Mouse (Mus musculus): Measurements from ENCODE around the gene Cd5.

Cd5 gene

DNA sequence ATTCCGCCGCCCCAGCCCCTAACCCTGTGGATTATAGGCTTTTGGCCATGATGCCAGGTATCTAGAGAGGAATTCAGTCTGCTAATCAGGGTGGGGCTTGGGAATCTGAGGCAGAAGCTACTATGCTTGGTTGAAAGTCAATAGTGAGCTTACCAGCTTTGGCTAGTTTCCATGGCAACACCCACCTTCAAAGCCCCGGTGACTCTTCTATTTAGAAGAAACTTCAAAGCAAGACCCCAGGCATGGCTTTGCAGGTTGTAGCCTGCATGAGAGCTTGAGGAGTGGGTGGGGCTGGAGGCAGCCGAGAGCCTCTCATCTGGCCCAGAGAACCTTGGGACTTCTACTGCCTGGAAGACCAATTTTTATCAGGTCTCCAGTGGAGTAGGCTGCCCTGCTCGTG is 15.2 kb downstream of the Cd5 start:
- no peak for DNase-seq

DNA sequence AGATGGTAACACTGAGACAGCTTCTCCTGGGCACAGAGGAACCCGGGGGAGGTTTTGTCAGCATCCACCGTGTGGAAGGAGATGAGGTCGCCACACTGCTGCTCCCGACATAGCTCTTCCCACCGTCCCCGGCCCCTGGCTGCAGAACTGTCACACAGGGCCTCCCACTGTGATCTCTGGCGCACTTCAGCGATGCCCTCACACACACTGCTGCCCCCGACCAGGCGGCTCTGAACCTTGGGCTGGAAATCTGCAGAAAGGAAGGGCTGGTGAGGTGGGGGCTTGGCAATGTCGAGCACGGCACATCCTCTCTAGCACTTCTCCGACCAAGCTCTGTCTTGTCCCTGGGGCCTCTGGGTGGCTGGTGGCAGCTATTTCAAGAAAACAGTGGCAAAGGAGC is 15.7 kb downstream of the Cd5 start:
- no peak for DNase-seq

DNA sequence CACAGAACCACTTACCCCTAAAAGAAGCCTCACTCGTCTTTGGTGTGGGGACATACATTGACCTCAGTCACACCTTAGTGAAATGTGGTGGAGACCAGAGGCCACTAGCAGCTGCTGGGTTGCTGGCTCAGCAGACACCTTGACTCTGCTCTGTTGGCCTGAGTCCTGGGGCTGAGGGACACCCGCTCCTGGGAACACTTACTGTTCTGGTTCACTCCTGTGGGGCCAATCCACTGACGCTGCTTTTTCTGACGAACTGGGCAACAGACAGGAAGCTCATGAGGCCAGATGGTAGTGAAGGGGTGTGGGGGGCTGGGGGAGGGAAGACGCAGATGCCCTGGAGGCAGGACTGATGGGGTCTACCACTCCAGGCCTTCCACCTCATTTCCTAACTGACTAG is 17.7 kb downstream of the Cd5 start:
- DNase-seq: no peak

DNA sequence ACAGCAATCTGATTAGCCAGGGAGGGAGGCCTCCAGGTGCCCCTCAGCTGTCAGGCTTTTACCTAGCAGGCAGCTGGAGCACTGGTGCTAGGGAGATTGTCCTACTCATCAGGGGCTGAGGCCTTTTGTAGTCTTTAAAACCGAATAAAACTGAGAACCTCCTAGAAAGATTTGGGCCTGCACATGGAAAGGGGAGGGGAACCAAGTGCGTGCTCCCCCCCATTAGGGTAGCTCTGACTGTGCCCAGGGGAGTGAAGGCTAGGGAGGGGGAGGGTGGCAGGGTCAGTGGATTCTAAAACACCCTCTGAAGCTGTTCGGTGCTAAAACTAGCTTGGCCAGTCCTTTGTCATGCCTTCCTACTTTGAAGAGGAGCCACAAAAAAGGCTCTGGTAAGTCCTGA is 18.3 kb downstream of the Cd5 start:
- DNase-seq: no peak

DNA sequence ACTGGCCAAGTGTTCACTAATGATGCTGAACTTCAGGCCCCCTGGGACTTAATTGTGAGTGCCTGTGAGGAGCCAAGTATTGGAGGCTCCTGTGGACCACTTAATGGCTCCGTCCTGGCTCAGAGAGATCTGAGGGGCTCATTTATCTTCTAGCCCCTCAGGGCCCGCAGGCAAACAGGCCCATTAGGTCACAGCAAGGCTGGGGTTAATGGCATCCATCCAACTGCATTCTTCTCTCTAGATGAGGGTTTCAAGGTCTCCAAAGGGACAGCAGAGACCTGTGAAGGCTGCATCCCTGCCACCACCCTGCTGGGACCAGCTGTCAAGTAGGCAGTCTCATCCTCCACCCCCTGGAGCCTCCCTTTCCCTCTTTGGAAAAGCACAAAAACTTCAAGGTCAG is 19.1 kb downstream of the Cd5 start:
- peak; percentile 79 for DNase-seq

DNA sequence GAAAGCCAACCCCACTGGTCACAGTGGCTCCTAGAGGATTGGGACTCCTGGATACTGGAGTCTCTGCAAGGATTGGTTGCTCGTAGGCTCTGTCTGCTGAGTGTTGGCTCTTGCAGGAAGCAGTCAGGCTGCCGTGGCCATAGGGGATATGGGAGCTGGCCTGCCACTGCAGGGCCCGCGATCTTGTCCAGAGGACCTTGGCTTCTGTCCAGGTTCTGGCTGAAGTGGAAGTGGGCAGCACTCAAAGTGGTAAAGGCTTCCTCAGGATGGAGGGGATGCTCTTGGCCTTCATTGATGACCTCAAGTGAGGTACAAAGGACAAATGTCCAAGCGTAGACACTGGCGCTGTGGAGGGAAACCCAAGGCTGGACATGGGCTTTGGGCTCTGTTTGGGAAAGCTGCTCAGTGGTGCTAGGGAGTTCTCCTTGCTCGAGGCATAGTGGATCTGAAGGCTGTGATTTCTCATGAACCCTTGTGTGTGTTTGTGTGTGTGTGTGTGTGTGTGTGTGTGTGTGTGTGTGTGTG is 20.5 kb downstream of the Cd5 start:
- no peak for DNase-seq

DNA sequence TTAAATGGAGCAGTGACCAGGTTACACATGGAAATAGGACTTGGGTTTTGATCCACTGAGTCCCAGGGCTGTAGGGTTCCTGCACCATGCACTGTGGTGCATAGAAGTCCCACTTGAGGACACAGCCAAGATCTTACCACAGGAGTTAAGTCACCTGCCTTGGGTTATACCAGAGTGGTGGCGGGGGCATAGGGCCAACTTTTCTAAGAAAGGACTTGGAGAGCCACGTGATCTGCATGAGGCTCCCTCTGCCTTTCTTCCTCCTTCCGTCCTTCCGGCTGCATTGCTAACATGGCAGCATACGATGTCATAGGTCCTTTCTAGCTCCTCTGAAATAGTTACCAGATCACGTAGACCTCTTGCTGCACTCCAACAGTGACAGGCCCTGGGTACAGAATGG is 23.3 kb downstream of the Cd5 start:
- no peak for DNase-seq

DNA sequence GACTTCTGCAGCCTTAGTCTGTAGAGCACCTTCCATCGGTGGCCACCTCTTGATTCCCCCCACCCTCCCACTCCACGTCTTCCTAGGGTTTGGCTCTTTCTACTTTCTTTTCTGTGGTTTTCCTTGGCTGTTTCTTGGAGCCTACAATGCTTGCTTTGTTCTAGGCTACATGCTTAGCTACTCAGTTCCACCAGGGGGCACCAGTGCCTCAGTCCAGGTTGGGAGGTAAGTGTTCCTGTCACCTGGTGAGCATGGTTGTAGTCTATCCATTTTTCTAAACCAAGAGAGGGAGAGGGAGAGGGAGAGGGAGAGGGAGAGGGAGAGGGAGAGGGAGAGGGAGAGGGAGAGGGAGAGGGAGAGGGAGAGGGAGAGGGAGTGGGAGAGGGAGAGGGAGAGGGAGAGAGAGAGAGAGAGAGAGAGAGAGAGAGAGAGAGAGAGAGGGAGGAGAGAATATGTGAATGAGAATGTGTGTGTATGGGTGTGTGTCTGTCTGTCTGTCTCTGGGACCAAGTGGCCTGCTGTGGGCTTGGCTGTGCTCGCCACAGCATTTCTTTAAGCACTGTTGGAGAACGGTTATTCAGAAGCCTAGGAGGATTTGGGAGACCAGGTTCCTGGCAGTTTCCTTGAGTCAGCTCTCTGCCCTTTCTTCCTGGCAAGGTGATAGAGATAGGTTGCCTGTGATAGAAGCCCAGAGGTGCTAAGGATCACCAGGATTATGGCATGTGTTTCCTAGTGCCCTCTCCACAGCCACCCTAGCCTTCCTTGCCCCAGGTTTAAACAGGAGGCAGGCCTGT is 23.9 kb downstream of the Cd5 start:
- peak; percentile 84 for DNase-seq

DNA sequence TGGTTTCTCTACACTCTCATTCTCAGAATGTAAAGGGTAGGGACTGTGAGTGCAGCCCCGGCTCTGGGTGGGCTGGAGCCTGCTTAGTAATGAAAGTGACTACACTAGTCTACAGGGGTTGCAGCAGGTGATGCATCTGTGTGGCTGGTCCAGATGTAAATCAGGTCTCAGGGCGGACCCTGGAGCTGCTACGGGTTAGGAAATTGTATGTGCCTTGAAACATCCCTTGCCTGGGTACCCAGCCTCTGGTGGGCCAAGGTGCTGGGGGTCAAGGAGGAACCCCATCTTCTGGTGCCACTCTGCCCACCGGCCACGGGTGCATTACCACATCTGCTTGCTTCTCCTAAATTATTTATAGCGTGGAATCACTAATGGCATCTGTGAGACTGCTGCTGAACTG is 24.6 kb downstream of the Cd5 start:
- DNase-seq: no peak

DNA sequence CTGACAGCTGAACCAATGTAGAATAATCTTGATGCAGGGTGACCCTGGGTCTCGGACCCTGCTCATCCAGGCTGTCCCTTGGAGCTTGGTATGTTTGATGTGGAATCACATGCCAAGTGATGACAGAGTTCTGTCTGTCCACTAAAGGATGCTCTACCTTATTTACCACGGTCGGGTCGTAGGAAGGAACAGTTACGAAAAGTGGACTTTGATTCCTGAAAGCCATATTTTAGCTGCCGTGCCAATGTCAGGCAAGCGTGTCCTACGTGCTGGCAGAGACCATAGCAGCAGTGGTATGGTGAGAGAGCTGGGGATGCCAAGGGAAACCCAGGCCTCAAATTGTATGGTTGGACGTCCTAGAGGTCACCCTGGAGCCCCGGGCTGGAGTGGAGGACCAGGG is 25.3 kb downstream of the Cd5 start:
- DNase-seq: no peak

DNA sequence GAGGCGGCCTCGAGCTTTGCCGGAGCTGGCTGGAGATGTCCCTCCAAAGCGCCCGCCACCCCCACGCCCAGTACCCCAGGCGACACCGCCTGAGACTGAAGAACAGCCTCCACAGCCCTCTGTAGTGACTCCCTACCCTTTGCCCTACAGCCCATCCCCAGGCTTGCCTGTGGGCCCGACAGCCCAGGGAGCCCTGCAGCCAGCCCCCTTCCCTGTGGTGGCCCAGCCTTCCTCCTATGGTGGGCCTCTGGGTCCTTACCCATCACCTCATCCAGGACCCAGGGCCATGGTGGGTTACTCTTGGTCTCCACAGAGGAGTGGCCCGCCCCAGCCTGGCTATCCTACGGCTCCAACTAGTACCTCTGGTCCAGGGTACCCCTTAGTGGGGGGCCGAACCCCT is 26.2 kb downstream of the Cd5 start:
- DNase-seq: no peak

DNA sequence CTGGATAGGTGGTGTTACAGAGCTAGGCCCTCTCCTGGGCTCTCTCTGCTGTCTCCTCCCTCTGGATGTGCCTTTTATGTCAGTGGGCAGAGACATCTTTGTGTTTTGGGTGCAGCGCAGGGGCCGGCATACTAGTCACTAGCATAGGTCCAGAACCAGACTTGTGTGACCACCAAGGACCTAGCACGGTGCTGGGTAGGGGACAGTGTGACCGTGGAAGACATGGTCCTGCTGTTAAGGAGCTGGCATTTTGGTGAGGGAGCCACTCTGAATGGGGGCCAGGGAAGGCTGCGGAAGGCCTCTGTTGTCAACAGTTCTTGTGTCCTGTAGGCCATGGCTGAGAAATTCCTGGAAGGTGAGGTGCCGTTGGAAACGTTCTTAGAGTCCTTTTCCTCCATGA is 26.6 kb downstream of the Cd5 start:
- no peak for DNase-seq

DNA sequence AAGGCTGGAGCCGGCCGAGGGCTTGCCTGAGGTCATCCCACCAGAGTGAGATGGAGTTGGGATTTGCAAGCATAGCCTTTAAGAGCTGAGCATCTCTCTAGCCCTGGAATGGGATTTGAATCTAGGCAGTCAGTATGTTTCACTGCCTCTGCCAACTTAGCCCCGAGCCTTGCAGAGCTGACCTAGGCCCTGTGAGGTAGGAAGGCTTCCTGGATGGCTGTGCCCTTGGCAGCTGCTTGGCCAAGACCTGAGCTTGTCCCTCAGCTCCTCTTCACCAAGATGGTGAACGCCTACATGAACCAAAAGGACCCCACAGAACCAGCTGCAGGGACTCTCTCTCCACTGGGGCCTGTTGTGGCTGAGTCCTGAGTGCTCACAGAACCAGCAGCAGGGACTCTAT is 28.1 kb downstream of the Cd5 start:
- DNase-seq: no peak

DNA sequence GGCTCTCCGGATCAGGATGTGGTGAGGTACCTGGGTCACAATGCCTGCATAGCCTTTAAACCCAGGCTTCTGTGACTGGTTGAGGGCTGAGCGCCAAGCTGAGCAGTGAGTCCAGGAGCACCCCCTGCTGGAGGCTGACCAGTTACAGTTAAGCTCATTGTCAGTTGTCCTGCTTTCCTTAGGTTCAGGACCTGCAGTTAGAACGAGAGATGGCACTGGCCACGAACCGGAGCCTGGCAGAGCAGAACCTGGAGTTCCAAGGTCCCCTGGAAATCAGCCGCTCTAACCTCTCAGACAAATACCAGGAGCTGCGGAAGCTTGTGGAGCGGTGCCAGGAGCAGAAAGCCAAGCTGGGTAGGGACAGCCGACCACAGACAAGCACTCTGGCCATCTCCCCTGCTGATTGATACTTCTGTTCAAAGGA is 28.7 kb downstream of the Cd5 start:
- peak; percentile 87 for DNase-seq

DNA sequence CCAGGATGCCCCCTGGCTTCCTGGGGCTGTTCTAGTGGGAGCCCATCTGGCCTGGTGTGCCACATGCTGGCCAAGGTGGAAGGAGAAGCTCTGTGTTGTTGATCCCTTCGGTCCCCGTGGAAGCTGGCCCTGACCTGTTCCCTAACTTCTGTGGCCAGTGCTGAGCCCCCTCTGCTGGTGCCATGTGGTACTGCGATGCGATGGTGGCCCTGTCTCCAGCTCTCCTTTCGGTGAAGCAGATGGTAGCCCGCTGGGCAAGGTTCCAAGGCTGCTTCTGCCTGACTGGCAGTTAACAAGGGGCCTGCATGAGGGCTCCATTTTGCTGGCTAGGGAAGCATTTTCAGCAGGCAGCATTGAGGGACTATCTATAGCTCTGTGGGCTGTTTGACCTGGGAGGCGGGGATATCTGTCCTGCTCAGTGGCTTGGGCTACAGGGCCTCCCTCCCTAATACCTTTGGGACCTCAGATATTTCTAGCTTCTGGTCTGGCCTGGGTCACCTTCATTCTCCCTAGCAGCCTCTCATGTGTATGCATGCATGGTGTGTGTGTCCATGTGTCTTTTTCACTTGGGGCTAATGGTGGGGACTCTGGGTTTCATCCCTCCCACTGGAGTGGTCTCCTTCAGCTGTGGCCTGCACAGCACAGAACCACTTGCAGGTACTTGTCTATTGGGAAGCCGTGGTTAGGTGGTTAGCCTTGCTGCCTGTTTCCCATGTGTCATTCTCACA is 29.3 kb downstream of the Cd5 start:
- DNase-seq: peak; percentile 100

DNA sequence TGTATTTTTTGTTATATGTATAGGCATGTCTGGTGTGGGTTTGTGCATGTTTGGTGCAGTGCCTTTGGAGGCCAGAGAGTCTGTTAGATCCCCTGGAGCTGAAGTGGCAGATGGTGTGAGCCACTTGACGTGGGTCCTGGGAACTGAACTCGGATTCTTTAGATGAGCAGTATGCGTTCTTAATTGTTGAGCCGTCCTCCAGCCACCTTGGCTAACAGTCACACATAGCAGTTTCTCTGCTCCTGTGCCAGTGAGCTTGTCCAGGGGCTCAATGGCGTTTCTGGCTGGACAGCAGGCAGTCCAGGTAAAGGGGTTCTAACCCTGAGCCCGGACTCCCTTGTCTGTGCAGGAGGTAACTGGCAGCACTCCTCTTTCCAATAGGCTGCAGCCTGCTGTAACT is 29.9 kb downstream of the Cd5 start:
- DNase-seq: no peak

DNA sequence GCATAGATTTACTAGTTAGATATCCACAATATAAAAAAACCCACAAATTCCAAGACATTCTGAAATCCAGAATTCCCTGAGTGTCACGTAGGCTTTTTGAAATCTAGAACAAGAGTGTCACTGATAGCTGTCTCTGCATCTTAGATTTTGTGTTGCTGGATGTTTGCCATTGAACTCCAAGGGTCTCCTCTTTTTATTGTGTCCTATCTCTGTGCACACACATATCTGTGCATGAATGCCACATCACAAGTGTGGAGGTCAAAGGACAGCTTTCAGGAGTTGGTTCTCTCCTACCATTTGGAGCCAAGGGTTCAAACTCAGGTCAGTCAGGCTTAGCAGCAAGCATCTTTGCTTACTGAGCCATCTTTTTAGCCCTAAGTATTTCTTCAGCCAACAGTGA is 30.9 kb downstream of the Cd5 start:
- no peak for DNase-seq

DNA sequence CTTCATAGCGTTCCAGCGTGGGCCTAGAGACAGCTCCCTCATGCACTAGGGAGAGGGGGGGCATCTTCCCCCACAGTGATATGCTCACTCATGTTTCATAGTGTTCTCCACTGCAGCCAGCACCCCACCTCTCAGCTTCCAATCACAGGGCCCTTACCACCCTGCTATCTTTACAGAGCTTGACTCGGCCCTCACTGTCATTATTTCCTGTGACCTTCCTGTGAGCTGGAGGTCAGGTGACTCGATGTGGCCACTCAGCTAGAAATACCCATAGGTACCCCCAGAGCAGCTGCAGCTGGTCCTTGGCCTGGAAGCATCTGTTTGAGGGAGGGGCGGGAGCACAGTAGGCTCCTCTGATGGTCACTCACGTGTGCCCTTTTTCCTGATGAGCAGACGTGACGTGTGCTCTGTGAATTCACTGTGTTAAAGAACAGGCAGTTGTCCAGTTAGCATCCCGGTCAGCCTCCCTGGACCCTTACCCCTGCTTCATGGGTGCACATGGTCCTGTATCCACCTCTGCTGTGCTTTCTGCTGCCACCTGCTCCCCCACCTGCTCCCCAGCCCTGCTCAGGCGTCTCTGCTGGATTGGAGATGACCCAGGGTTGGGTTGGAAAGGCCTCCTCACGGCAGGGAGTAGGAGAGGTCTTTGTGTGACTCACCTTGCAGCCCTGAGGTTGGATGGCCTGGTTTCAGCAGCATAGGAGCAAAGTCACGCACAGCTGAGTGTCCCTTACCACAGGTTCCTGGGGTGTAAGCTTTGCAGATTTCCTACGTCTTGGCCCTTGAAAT is 31.5 kb downstream of the Cd5 start:
- DNase-seq: no peak

DNA sequence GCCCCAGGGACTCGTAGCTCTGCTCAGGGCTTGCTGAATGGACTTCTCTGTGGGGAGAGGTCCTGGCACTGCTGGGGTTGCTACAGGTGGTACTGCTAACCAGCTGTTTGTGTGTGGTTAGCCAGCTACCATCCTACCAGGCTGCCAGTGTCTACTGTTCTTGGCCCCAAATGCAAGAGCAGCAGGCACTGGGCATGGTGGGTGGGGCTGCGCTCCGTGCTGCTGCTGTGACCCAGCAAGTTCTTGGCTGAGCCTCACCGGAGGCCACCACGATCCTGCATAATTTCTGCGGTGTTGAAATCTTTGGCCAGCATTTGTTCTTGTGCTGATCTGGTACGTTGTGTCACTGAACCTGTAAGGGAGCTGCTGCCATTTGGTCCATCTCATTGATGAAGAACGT is 35.3 kb downstream of the Cd5 start:
- peak; percentile 48 for DNase-seq

DNA sequence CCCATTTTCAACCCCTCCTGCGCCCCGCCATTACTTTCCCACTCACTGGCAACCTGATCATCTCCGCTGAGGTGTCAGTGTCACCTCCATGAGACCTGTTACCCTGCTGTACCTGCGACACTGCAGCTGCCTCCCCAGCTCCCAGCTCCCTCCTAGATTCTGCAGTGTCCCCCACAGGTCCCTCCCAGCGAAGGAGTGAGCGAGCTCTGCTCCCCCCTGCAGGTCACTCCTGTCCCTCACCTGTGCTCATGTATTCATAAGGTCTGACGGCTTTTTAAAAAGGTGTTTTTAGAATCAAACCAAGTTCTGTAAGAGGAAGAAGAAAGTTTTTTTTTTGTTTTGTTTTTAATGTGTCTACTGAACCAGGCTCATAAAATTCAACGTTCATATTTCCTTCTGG is 36.7 kb downstream of the Cd5 start:
- DNase-seq: no peak

DNA sequence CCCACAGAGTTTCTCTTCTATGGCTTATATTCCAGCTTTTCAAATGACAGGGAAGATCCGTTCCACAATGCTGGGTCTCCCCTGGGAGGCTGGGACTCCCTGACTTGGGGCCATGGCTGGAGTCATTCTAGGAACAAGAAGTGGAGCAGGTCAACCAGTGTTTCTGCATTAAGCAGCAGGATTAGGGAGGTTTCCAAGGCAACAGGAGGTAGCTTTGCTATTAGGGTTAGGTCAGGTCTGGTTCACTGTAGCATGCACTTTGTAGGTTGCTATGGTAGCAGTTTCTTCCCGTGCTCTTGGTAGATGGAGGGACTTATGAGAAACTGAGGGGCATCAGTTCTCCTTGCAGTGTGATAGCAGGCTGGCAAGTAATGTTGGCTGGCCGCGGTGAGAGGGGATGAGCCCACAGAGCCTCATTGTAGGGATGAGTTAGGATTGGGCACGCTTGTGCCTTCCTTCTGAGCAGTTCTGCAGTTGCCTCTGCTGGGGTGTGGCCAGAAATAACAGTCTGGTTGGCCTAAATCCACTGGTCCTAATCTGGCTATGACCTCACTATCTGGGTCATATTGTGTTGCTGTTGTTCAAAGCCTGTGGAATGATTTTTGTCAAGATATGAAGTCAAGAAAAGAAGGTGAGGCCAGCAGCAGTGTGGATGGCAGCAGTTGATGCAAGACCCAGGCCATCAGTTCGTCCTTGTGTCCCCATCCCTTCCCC is 37.6 kb downstream of the Cd5 start:
- DNase-seq: peak; percentile 52

DNA sequence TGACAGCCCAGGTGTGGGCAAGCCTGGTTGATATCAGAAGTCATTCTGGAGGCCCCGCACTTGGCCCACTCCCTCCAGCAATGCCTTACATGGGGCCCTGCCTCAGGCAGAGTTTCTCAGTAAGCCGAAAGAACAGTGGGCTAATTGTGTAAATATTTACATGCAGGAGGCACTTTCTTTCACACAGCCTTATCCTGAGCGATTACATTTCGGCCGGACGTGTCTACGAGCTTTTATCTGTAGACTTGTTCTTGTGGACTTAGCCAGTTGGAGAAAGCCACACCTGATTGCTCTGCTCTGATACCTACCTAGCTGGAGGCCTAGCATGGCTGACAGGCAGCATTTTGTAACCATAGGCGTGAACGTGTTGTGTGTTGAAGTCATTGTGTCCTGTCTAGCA is 39.0 kb downstream of the Cd5 start:
- DNase-seq: no peak
